In genomic region chr11:58330276-58331148, GRCm38 (mm10) we compare ENCODE assay signal across 8 mouse cellular contexts. TPM values are rescaled to one million over a fixed set of nuclear protein-coding genes. Genes with fewer than 3 reads are reported as not detected.
DNase-seq lines count a peak whose midpoint lies in the region; ATAC-seq and TF ChIP-seq lines count a peak whose summit lies in the region.

Gene Zfp672, minus strand, starts transcription at chr11:58330339.
Gene Sh3bp5l, plus strand, starts transcription at chr11:58330724.

- DNase-seq in CD4-positive helper T cell, adult 2 months (ENCODE audit: low read depth, low spot score): peak; percentile 96
- DNase-seq in brain, embryonic 14.5 days (ENCODE audit: low read depth): peak; percentile 98
- DNase-seq in kidney, postnatal 0 days (ENCODE audit: low spot score): peak; percentile 98
- peak; percentile 88 for DNase-seq in liver, embryonic 11.5 days (ENCODE audit: low spot score)
- DNase-seq in naive thymus-derived CD4-positive, alpha-beta T cell, adult 2 months (ENCODE audit: low read depth): peak; percentile 95

- H3K4me1 ChIP-seq in erythroblast, embryonic 14.5 days (ENCODE audit: control insufficient read depth): peaks cover 71% of the 10 kb centered on the region
- H3K4me1 ChIP-seq in heart, embryonic 12.5 days (replicated peaks): peaks cover 49% of the 10 kb centered on the region
- H3K4me1 ChIP-seq in kidney, postnatal 0 days (replicated peaks; ENCODE audit: insufficient read depth, low read length): peaks cover 16% of the 10 kb centered on the region
- H3K4me1 ChIP-seq in liver, embryonic 11.5 days (replicated peaks; ENCODE audit: control insufficient read depth, insufficient read depth, low read length): peaks cover 20% of the 10 kb centered on the region
- H3K4me1 ChIP-seq in stomach, embryonic 14.5 days (ENCODE audit: control insufficient read depth, insufficient read depth, low read length): peaks cover 17% of the 10 kb centered on the region

- WGBS in heart, embryonic 12.5 days: under 1% methylated on average over 52 of the region's 52 CpGs
- under 1% methylated on average over 52 of the region's 52 CpGs for WGBS in kidney, postnatal 0 days
- WGBS in liver, embryonic 11.5 days: under 1% methylated on average over 52 of the region's 52 CpGs
- WGBS in stomach, embryonic 14.5 days: under 1% methylated on average over 52 of the region's 52 CpGs

- H3K27me3 ChIP-seq in erythroblast, embryonic 14.5 days (ENCODE audit: control insufficient read depth): no peaks in the 10 kb centered on the region
- no peaks in the 10 kb centered on the region for H3K27me3 ChIP-seq in heart, embryonic 12.5 days (replicated peaks)
- H3K27me3 ChIP-seq in kidney, postnatal 0 days (ENCODE audit: insufficient read depth, low read length): no peaks in the 10 kb centered on the region
- H3K27me3 ChIP-seq in liver, embryonic 11.5 days (replicated peaks; ENCODE audit: control insufficient read depth, insufficient read depth, low read length): no peaks in the 10 kb centered on the region
- H3K27me3 ChIP-seq in stomach, embryonic 14.5 days (ENCODE audit: control insufficient read depth, insufficient read depth, low read length): no peaks in the 10 kb centered on the region

- H3K36me3 ChIP-seq in erythroblast, embryonic 14.5 days (ENCODE audit: control insufficient read depth): peaks cover 77% of the 10 kb centered on the region
- peaks cover 34% of the 10 kb centered on the region for H3K36me3 ChIP-seq in heart, embryonic 12.5 days
- no peaks in the 10 kb centered on the region for H3K36me3 ChIP-seq in kidney, postnatal 0 days (ENCODE audit: insufficient read depth, low read length)
- H3K36me3 ChIP-seq in liver, embryonic 11.5 days (ENCODE audit: control insufficient read depth, insufficient read depth, low read length): peaks cover 14% of the 10 kb centered on the region
- H3K36me3 ChIP-seq in stomach, embryonic 14.5 days (ENCODE audit: control insufficient read depth, insufficient read depth, low read length): peaks cover 18% of the 10 kb centered on the region; the same call in 1 of the 2 replicates

- peak within 1 kb of the TSS; percentile 90 for H3K4me2 ChIP-seq in heart, embryonic 12.5 days
- H3K4me2 ChIP-seq in kidney, postnatal 0 days (ENCODE audit: low read length): peak within 1 kb of the TSS; percentile 84
- peak within 1 kb of the TSS; percentile 93 for H3K4me2 ChIP-seq in liver, embryonic 11.5 days
- H3K4me2 ChIP-seq in stomach, embryonic 14.5 days (replicated peaks; ENCODE audit: low read depth, low read length): peak within 1 kb of the TSS; percentile 96

- peak; percentile 93 for ATAC-seq in heart, embryonic 12.5 days (ENCODE audit: insufficient number of reproducible peaks, low FRiP score)
- peak; percentile 88 for ATAC-seq in kidney, postnatal 0 days (replicated peaks; ENCODE audit: low FRiP score, low read depth)
- ATAC-seq in liver, embryonic 11.5 days (replicated peaks; ENCODE audit: low FRiP score): peak; percentile 94
- ATAC-seq in stomach, embryonic 14.5 days (ENCODE audit: insufficient number of reproducible peaks, insufficient read depth, low FRiP score, low read depth): peak; percentile 94

- TF ChIP-seq CTCF in brain, embryonic 14.5 days (IDR thresholded peaks at IDR 0.05; ENCODE audit: borderline replicate concordance, extremely low read depth, insufficient read depth, insufficient read length): no peak
- no peak; the same call in 1 of the 2 replicates for TF ChIP-seq CTCF in kidney, postnatal 0 days (IDR thresholded peaks at IDR 0.05; ENCODE audit: low read depth)

- peak within 1 kb of the TSS; percentile 95 for H3K9ac ChIP-seq in heart, embryonic 12.5 days
- H3K9ac ChIP-seq in kidney, postnatal 0 days (ENCODE audit: low read depth, low read length): peak within 1 kb of the TSS; percentile 64
- peak within 1 kb of the TSS; percentile 81 for H3K9ac ChIP-seq in liver, embryonic 11.5 days (ENCODE audit: low read depth, low read length)
- H3K9ac ChIP-seq in stomach, embryonic 14.5 days (replicated peaks; ENCODE audit: low read depth, low read length): peak within 1 kb of the TSS; percentile 62

- no peak for TF ChIP-seq POLR2A in brain, embryonic 14.5 days (IDR thresholded peaks at IDR 0.05; ENCODE audit: borderline replicate concordance, extremely low read depth, insufficient read depth, insufficient read length, poor library complexity, severe bottlenecking)

- peak within 1 kb of the TSS; percentile 68 for H3K4me3 ChIP-seq in erythroblast, embryonic 14.5 days (replicated peaks)
- peak within 1 kb of the TSS; percentile 90 for H3K4me3 ChIP-seq in heart, embryonic 12.5 days
- H3K4me3 ChIP-seq in kidney, postnatal 0 days (replicated peaks; ENCODE audit: low read depth, low read length): peak within 1 kb of the TSS; percentile 76
- peak within 1 kb of the TSS; percentile 76 for H3K4me3 ChIP-seq in liver, embryonic 11.5 days (ENCODE audit: low read depth, low read length)
- peak within 1 kb of the TSS; percentile 87 for H3K4me3 ChIP-seq in stomach, embryonic 14.5 days (ENCODE audit: low read depth, low read length)

- H3K9me3 ChIP-seq in erythroblast, embryonic 14.5 days (ENCODE audit: control insufficient read depth, low read length): peaks cover 4% of the 10 kb centered on the region; the same call in 1 of the 2 replicates
- H3K9me3 ChIP-seq in heart, embryonic 12.5 days (replicated peaks): no peaks in the 10 kb centered on the region
- H3K9me3 ChIP-seq in kidney, postnatal 0 days (replicated peaks; ENCODE audit: low read length): no peaks in the 10 kb centered on the region
- H3K9me3 ChIP-seq in liver, embryonic 11.5 days (ENCODE audit: control insufficient read depth, low read length): no peaks in the 10 kb centered on the region
- H3K9me3 ChIP-seq in stomach, embryonic 14.5 days (ENCODE audit: control insufficient read depth, low read depth, low read length): no peaks in the 10 kb centered on the region; the same call in 1 of the 2 replicates

- H3K27ac ChIP-seq in heart, embryonic 12.5 days (ENCODE audit: poor library complexity, severe bottlenecking): peak within 1 kb of the TSS; percentile 69
- H3K27ac ChIP-seq in kidney, postnatal 0 days: peak within 1 kb of the TSS; percentile 82
- peak within 1 kb of the TSS; percentile 64 for H3K27ac ChIP-seq in liver, embryonic 11.5 days (ENCODE audit: low read depth, low read length)
- peak within 1 kb of the TSS; percentile 78 for H3K27ac ChIP-seq in stomach, embryonic 14.5 days (ENCODE audit: low read length)

RNA-seq across cellular contexts. Expression of gene Zfp672, which starts in this region (rescaled TPM):
- polyA plus RNA-seq in brain, embryonic 14.5 days (2012; rRNA removed): 41.9 and 47.0 TPM in 2 replicates
- 1.8 and 2.6 TPM in 2 replicates for polyA plus RNA-seq in erythroblast, embryonic 14.5 days (2012)
- 32.4 and 33.6 TPM in 2 replicates for polyA plus RNA-seq in heart, embryonic 12.5 days (2016; fragmentation: Nextera tagmentation; extraction: Ambion mirVana)
- 58.1 and 66.3 TPM in 2 replicates for polyA plus RNA-seq in kidney, postnatal 0 days (2015; fragmentation: Nextera tagmentation; extraction: Ambion mirVana)
- 50.6 and 50.7 TPM in 2 replicates for polyA plus RNA-seq in liver, embryonic 11.5 days (2014; fragmentation: Nextera tagmentation; extraction: Ambion mirVana)
- polyA plus RNA-seq in stomach, embryonic 14.5 days (2014; fragmentation: Nextera tagmentation; extraction: Ambion mirVana): 41.8 and 44.9 TPM in 2 replicates

RNA-seq across cellular contexts. Expression of gene Sh3bp5l, which starts in this region (rescaled TPM):
- 39.9 and 46.8 TPM in 2 replicates for polyA plus RNA-seq in brain, embryonic 14.5 days (2012; rRNA removed)
- 3.4 and 5.6 TPM in 2 replicates for polyA plus RNA-seq in erythroblast, embryonic 14.5 days (2012)
- 26.6 and 27.8 TPM in 2 replicates for polyA plus RNA-seq in heart, embryonic 12.5 days (2016; fragmentation: Nextera tagmentation; extraction: Ambion mirVana)
- 28.3 and 31.9 TPM in 2 replicates for polyA plus RNA-seq in kidney, postnatal 0 days (2015; fragmentation: Nextera tagmentation; extraction: Ambion mirVana)
- polyA plus RNA-seq in liver, embryonic 11.5 days (2014; fragmentation: Nextera tagmentation; extraction: Ambion mirVana): 20.5 and 25.3 TPM in 2 replicates
- 22.4 and 24.2 TPM in 2 replicates for polyA plus RNA-seq in stomach, embryonic 14.5 days (2014; fragmentation: Nextera tagmentation; extraction: Ambion mirVana)

Comparison
In these comparisons a context has a peak if more than half of its experiments do, and no peak if none do; other contexts are left out.
1. Peak in every context shown above with its lines: DNase-seq, ATAC-seq, H3K4me3 ChIP-seq and H3K27ac ChIP-seq.